Mouse (Mus musculus) hematopoietic stem cell, adult 5-6 weeks (primary cell): ENCODE data around the gene Icam5. TPM values are rescaled to one million over a fixed set of nuclear protein-coding genes. Genes with fewer than 3 reads are reported as not detected.
"Not testable (repeated sequence)": the region's sequence is repeated elsewhere in the genome, so short reads cannot be mapped to it uniquely, and the experiment has no call there.

ENCODE experiments used
- ATAC-seq, 2 experiments: fragments of 125-278 bp in 1 of 2; replicated peaks in 1 of 2; 2 replicates each; pipeline ENCODE4 v1.8.0; 2016 to 2017; ENCODE audit warnings: inconsistent platforms in 2 of 2, mild to moderate bottlenecking in 2 of 2, moderate number of reproducible peaks in 2 of 2, low read depth in 1 of 2, moderate TSS enrichment in 1 of 2; ENCODE audit not compliant: low FRiP score in 2 of 2, poor library complexity in 2 of 2, severe bottlenecking in 2 of 2, insufficient read depth in 1 of 2, low TSS enrichment in 1 of 2
- total RNA-seq: library from RNA; stranded (forward); fragments of 172-1452, 232-1000 nt; gene quantifications from 2 replicates; pipeline ENCODE4 v1.2.3, GENCODE M21; 2017

The Icam5 gene
- total RNA-seq, 1 experiment from 2014 or later = not detected

- ATAC-seq = no peak
Measured at GRCm38 (mm10) chr9:21010362-21010761, 21.5 kb upstream of the Icam5 start.

GRCm38 (mm10) chr9:21010939-21011541, 20.8 kb upstream of the Icam5 start:
- not testable (repeated sequence) for ATAC-seq

GRCm38 (mm10) chr9:21011846-21012312, 20.0 kb upstream of the Icam5 start:
- ATAC-seq = peak in 1 of 2 experiments; percentile 23; a peak in 1 of 4 replicates

- no peak for ATAC-seq
Measured at GRCm38 (mm10) chr9:21012368-21012767, 19.5 kb upstream of the Icam5 start.

GRCm38 (mm10) chr9:21014691-21015570, 16.9 kb upstream of the Icam5 start:
- peak; percentile 51 to 70 for ATAC-seq

- peak; percentile 37 to 61; a peak in 3 of 4 replicates for ATAC-seq
Measured at GRCm38 (mm10) chr9:21015571-21016130, 16.2 kb upstream of the Icam5 start, which contains the start of gene Icam1. Icam1 (plus strand) TSS chr9:21015985.

GRCm38 (mm10) chr9:21016331-21017176, 15.3 kb upstream of the Icam5 start:
- no peak for ATAC-seq

GRCm38 (mm10) chr9:21017177-21017575, 14.7 kb upstream of the Icam5 start:
- ATAC-seq = peak; percentile 17 to 30; a peak in 2 of 4 replicates

- ATAC-seq = no peak
Measured at GRCm38 (mm10) chr9:21018600-21018999, 13.3 kb upstream of the Icam5 start.

- no peak for ATAC-seq
Measured at GRCm38 (mm10) chr9:21021363-21021762, 10.5 kb upstream of the Icam5 start.

- ATAC-seq = no peak
Measured at GRCm38 (mm10) chr9:21022288-21022687, 9.6 kb upstream of the Icam5 start.

- ATAC-seq = no peak
Measured at GRCm38 (mm10) chr9:21022726-21023125, 9.1 kb upstream of the Icam5 start.

GRCm38 (mm10) chr9:21025258-21025810, 6.5 kb upstream of the Icam5 start:
- ATAC-seq = no peak

GRCm38 (mm10) chr9:21026849-21027248, 5.0 kb upstream of the Icam5 start:
- no peak for ATAC-seq

GRCm38 (mm10) chr9:21027774-21028290, 4.0 kb upstream of the Icam5 start:
- ATAC-seq = no peak

- ATAC-seq = no peak
Measured at GRCm38 (mm10) chr9:21028560-21029110, 3.2 kb upstream of the Icam5 start.
